Mouse (Mus musculus): ENCODE measurements around the gene Gm6465. TPM values are rescaled to one million over a fixed set of nuclear protein-coding genes. Genes with fewer than 3 reads are reported as not detected.

Gene Gm6465
- not detected in 2 replicates for total RNA-seq (2023)

DNA sequence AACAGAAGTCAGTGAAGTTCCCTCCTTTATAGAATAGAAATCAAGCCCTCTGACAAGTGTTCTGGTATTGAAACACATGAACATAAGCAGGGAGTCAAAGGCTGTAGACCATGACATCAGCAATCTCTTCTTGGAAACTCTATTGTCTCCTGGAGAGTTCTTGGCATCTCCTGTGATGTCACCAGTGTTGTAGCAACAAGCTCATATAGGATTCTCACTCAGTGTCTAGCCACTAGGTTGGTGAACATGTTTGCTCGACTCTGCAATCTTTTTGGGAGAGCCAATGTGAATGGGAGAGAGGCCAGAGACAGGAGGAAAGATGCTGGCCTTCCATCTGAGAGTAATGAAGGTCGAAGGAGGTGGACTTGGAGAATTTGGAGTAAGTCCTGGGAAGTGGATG, at the start of gene Gm6465:
Gm6465 (plus strand) TSS at position 301 of the 400 bp plus-strand sequence.

Other genes starting within 250 kb of the Gm6465 start
- gene Gm8922, start 163.6 kb upstream of the Gm6465 start, total RNA-seq (2023), result not detected in 2 replicates
- not detected in 2 replicates for gene Gm8926, start 75.0 kb upstream of the Gm6465 start, total RNA-seq (2023)
- gene 4933402N22Rik, start 72.5 kb downstream of the Gm6465 start, total RNA-seq (2023), result not detected in 2 replicates